Mouse (Mus musculus): ENCODE measurements around the gene Prkcz. TPM values are rescaled to one million over a fixed set of nuclear protein-coding genes. Genes with fewer than 3 reads are reported as not detected.

Prkcz gene
- polyA plus RNA-seq, 1 experiment from 2014 or later = 62.3 TPM

Other genes with a start within 250 kb of the Prkcz start
- 11.3 and 12.2 TPM in 2 replicates for gene Ski, start 138.8 kb downstream of the Prkcz start, polyA plus RNA-seq (2015; fragmentation: Nextera tagmentation; extraction: Ambion mirVana)
- gene Faap20, start 111.6 kb downstream of the Prkcz start, polyA plus RNA-seq (2015; fragmentation: Nextera tagmentation; extraction: Ambion mirVana) = 76.3 and 84.2 TPM in 2 replicates
- 0.17 TPM in 1 of 2 replicates, not detected in the other for gene Gabrd, start 36.8 kb upstream of the Prkcz start, polyA plus RNA-seq (2015; fragmentation: Nextera tagmentation; extraction: Ambion mirVana)
- gene Cfap74, start 47.8 kb upstream of the Prkcz start, polyA plus RNA-seq (2015; fragmentation: Nextera tagmentation; extraction: Ambion mirVana) = 2.8 and 3.8 TPM in 2 replicates
- not detected in 2 replicates for gene Tmem52, start 107.8 kb upstream of the Prkcz start, polyA plus RNA-seq (2015; fragmentation: Nextera tagmentation; extraction: Ambion mirVana)
- 1,009 and 1,019 TPM in 2 replicates for gene Gnb1, start 130.0 kb upstream of the Prkcz start, polyA plus RNA-seq (2015; fragmentation: Nextera tagmentation; extraction: Ambion mirVana)
- 77.5 and 91.5 TPM in 2 replicates for gene Nadk, start 201.0 kb upstream of the Prkcz start, polyA plus RNA-seq (2015; fragmentation: Nextera tagmentation; extraction: Ambion mirVana)
- gene Slc35e2, start 240.1 kb upstream of the Prkcz start, polyA plus RNA-seq (2015; fragmentation: Nextera tagmentation; extraction: Ambion mirVana) = 14.6 and 15.9 TPM in 2 replicates